Mouse (Mus musculus) E14TG2a.4 (cell line): ENCODE results near the gene Ror1.
A peak's percentile ranks its signal among the peaks of the same experiment; 100 is the strongest.

Experiments used
- H3K27me3 ChIP-seq: 2 replicates; pipeline ENCODE4 v1.6.1; 2014; ENCODE audit warnings: low read length, control low read depth; ENCODE audit not compliant: insufficient read depth
- H3K36me3 ChIP-seq: 2 replicates; pipeline ENCODE4 v1.6.1; 2014; ENCODE audit warnings: low read length, control low read depth; ENCODE audit not compliant: insufficient read depth
- H3K4me1 ChIP-seq: replicated peaks from 2 replicates; pipeline ENCODE4 v1.6.1; 2014; ENCODE audit warnings: low read depth, low read length, control low read depth
- H3K4me3 ChIP-seq: replicated peaks from 2 replicates; pipeline ENCODE4 v1.5.1; 2014; ENCODE audit warnings: mild to moderate bottlenecking, low read length
- H3K9me3 ChIP-seq: 2 replicates; pipeline ENCODE4 v1.6.1; 2014; ENCODE audit warnings: low read length, control low read depth
- CTCF ChIP-seq: conservative IDR thresholded peaks from 2 replicates; pipeline ENCODE4 v1.5.1; 2014; ENCODE audit warnings: low read length
- NANOG ChIP-seq: IDR thresholded peaks from 2 replicates; pipeline ENCODE4 v1.6.1; 2014; ENCODE audit warnings: borderline replicate concordance, low read length, mixed read lengths
- POU5F1 ChIP-seq: IDR thresholded peaks from 2 replicates; pipeline ENCODE4 v1.6.1; 2014; ENCODE audit warnings: low read length, borderline replicate concordance

Ror1 gene

GRCm38 (mm10) chr4:100101844-100102243, 6.3 kb downstream of the Ror1 start:
- TF ChIP-seq CTCF (no peak), POU5F1 (no peak), NANOG (no peak)
- H3K4me1 ChIP-seq: peaks cover 38% of the 10 kb centered on the region
- peaks cover 57% of the 10 kb centered on the region for H3K27me3 ChIP-seq
- no peaks in the 10 kb centered on the region for H3K36me3 ChIP-seq
- no peaks in the 10 kb centered on the region for H3K9me3 ChIP-seq
- no peak overlapping the region for H3K4me3 ChIP-seq

- H3K9me3 ChIP-seq: no peaks in the 10 kb centered on the region
- no peaks in the 10 kb centered on the region for H3K36me3 ChIP-seq
- TF ChIP-seq POU5F1 (no peak), NANOG (no peak), CTCF (no peak)
- no peak overlapping the region for H3K4me3 ChIP-seq
- H3K4me1 ChIP-seq: peaks cover 29% of the 10 kb centered on the region
- peaks cover 66% of the 10 kb centered on the region for H3K27me3 ChIP-seq
These were observed 8.7 kb downstream of the Ror1 start for GRCm38 (mm10) chr4:100104241-100104640.

GRCm38 (mm10) chr4:100107593-100107992, 12.0 kb downstream of the Ror1 start:
- Histone ChIP-seq H3K36me3 (no peaks in the 10 kb centered on the region), H3K4me1 (peaks cover 35% of the 10 kb centered on the region), H3K4me3 (no peak overlapping the region), H3K27me3 (peaks cover 56% of the 10 kb centered on the region), H3K9me3 (no peaks in the 10 kb centered on the region)
- no peak for TF ChIP-seq CTCF
- no peak for TF ChIP-seq NANOG
- TF ChIP-seq POU5F1: no peak

- no peak overlapping the region for H3K4me3 ChIP-seq
- no peaks in the 10 kb centered on the region for H3K9me3 ChIP-seq
- TF ChIP-seq NANOG: no peak
- no peak for TF ChIP-seq POU5F1
- no peak for TF ChIP-seq CTCF
- peaks cover 35% of the 10 kb centered on the region for H3K4me1 ChIP-seq
- H3K27me3 ChIP-seq: peaks cover 49% of the 10 kb centered on the region
- H3K36me3 ChIP-seq: no peaks in the 10 kb centered on the region
These were observed 13.0 kb downstream of the Ror1 start for GRCm38 (mm10) chr4:100108551-100108950.

- Histone ChIP-seq H3K27me3 (peaks cover 20% of the 10 kb centered on the region), H3K36me3 (no peaks in the 10 kb centered on the region), H3K4me3 (no peak overlapping the region), H3K4me1 (peaks cover 17% of the 10 kb centered on the region), H3K9me3 (no peaks in the 10 kb centered on the region)
- TF ChIP-seq CTCF (no peak), NANOG (no peak), POU5F1 (no peak)
These were observed 18.6 kb downstream of the Ror1 start for GRCm38 (mm10) chr4:100114148-100114547.

GRCm38 (mm10) chr4:100116366-100116765, 20.8 kb downstream of the Ror1 start:
- TF ChIP-seq CTCF (peak; percentile 47), NANOG (no peak)

GRCm38 (mm10) chr4:100118676-100119075, 23.1 kb downstream of the Ror1 start:
- Histone ChIP-seq H3K4me3 (no peak overlapping the region), H3K9me3 (no peaks in the 10 kb centered on the region), H3K36me3 (no peaks in the 10 kb centered on the region), H3K4me1 (peaks cover 8% of the 10 kb centered on the region), H3K27me3 (0 out of 2 replicates have a peak, but pooled peaks cover 5% of the 10 kb centered on the region)
- TF ChIP-seq CTCF: no peak
- TF ChIP-seq NANOG: no peak
- no peak for TF ChIP-seq POU5F1

More at GRCm38 (mm10) chr4:100116366-100116765, 20.8 kb downstream of the Ror1 start:
- H3K27me3 ChIP-seq: peaks cover 5% of the 10 kb centered on the region; the same call in 1 of the 2 replicates
- H3K4me3 ChIP-seq: no peak overlapping the region
- peaks cover 7% of the 10 kb centered on the region for H3K4me1 ChIP-seq
- H3K36me3 ChIP-seq: no peaks in the 10 kb centered on the region
- no peaks in the 10 kb centered on the region for H3K9me3 ChIP-seq

- H3K4me1 ChIP-seq: peaks cover 15% of the 10 kb centered on the region
- TF ChIP-seq NANOG (no peak), CTCF (no peak), POU5F1 (no peak)
- H3K27me3 ChIP-seq: 0 out of 2 replicates have a peak, but pooled peaks cover 2% of the 10 kb centered on the region
- H3K36me3 ChIP-seq: no peaks in the 10 kb centered on the region
- no peaks in the 10 kb centered on the region for H3K9me3 ChIP-seq
- H3K4me3 ChIP-seq: no peak overlapping the region
These were observed 23.8 kb downstream of the Ror1 start for GRCm38 (mm10) chr4:100119431-100119830.

GRCm38 (mm10) chr4:100120547-100120946, 25.0 kb downstream of the Ror1 start:
- Histone ChIP-seq H3K4me3 (no peak overlapping the region), H3K36me3 (no peaks in the 10 kb centered on the region)
- TF ChIP-seq POU5F1: no peak
- TF ChIP-seq CTCF: no peak
- TF ChIP-seq NANOG: no peak

More at GRCm38 (mm10) chr4:100120547-100120946, 25.0 kb downstream of the Ror1 start:
- Histone ChIP-seq H3K4me1 (peaks cover 17% of the 10 kb centered on the region), H3K27me3 (no peaks in the 10 kb centered on the region), H3K9me3 (no peaks in the 10 kb centered on the region)
